Mouse (Mus musculus): ENCODE measurements around the gene Akap7. TPM values are rescaled to one million over a fixed set of nuclear protein-coding genes. Genes with fewer than 3 reads are reported as not detected.

Gene Akap7
- total RNA-seq (2021), result 10 to 100 TPM; 18.3 to 25.6 TPM
- long read RNA-seq, experiment 1, partial matches to known transcripts, result 2 of 21 reads
- long read RNA-seq, experiment 1, other reads (novel, unspliced or antisense), result 19 of 21 reads
- long read RNA-seq, experiment 2, partial matches to known transcripts, result 0 of 18 reads
- long read RNA-seq, experiment 2, other reads (novel, unspliced or antisense), result 17 of 18 reads

GRCm38 (mm10) chr10:25307770-25308169, at the start of gene Akap7:
Gene Akap7, minus strand, starts transcription at chr10:25307870.
- Histone ChIP-seq H3K27ac (no peak within 1 kb of the TSS), H3K4me3 (no peak within 1 kb of the TSS)
- intact Hi-C loops (cut with DNase I), result no loop called here
- no peak for TF ChIP-seq CTCF (IDR thresholded peaks at IDR 0.05)
- no peak for DNase-seq

GRCm38 (mm10) chr10:25354390-25354789, 46.7 kb upstream of the Akap7 start:
- TF ChIP-seq CTCF (IDR thresholded peaks at IDR 0.05), result no peak
- intact Hi-C loops (cut with DNase I), result no loop called here
- DNase-seq, result no peak
- no peak overlapping the region for H3K27ac ChIP-seq
- H3K4me3 ChIP-seq, result no peak overlapping the region

GRCm38 (mm10) chr10:25353941-25354340, 46.3 kb upstream of the Akap7 start:
- intact Hi-C loops (cut with DNase I), result no loop called here
- TF ChIP-seq CTCF (IDR thresholded peaks at IDR 0.05), result no peak

GRCm38 (mm10) chr10:25342801-25343200, 35.1 kb upstream of the Akap7 start:
- no peak overlapping the region for H3K27ac ChIP-seq
- H3K4me3 ChIP-seq, result no peak overlapping the region
- intact Hi-C loops (cut with DNase I), result no loop called here
- TF ChIP-seq CTCF (IDR thresholded peaks at IDR 0.05), result no peak
- no peak for DNase-seq

More at GRCm38 (mm10) chr10:25353941-25354340, 46.3 kb upstream of the Akap7 start:
- no peak overlapping the region for H3K27ac ChIP-seq
- no peak for DNase-seq
- no peak overlapping the region for H3K4me3 ChIP-seq

- no peak for DNase-seq
- TF ChIP-seq CTCF (IDR thresholded peaks at IDR 0.05), result no peak
- H3K27ac ChIP-seq, result no peak overlapping the region
- H3K4me3 ChIP-seq, result no peak overlapping the region
- intact Hi-C loops (cut with DNase I), result no loop called here
These were observed 33.0 kb upstream of the Akap7 start for GRCm38 (mm10) chr10:25340675-25341074.

GRCm38 (mm10) chr10:25333390-25334079, 25.9 kb upstream of the Akap7 start:
- intact Hi-C loops (cut with DNase I), result no loop called here

GRCm38 (mm10) chr10:25331321-25332049, 23.8 kb upstream of the Akap7 start:
- Histone ChIP-seq H3K27ac (peak overlapping the region; percentile 80), H3K4me3 (peak overlapping the region; percentile 55)
- intact Hi-C loops (cut with DNase I), result no loop called here
- no peak for TF ChIP-seq CTCF (IDR thresholded peaks at IDR 0.05)
- peak; percentile 26 for DNase-seq

More at GRCm38 (mm10) chr10:25333390-25334079, 25.9 kb upstream of the Akap7 start:
- Histone ChIP-seq H3K4me3 (no peak overlapping the region), H3K27ac (peak overlapping the region; percentile 48)
- no peak for TF ChIP-seq CTCF (IDR thresholded peaks at IDR 0.05)
- no peak for DNase-seq

- Histone ChIP-seq H3K4me3 (no peak overlapping the region), H3K27ac (no peak overlapping the region)
- no peak for TF ChIP-seq CTCF (IDR thresholded peaks at IDR 0.05)
- no peak for DNase-seq
- intact Hi-C loops (cut with DNase I), result no loop called here
These were observed 22.4 kb upstream of the Akap7 start for GRCm38 (mm10) chr10:25330094-25330493.

- TF ChIP-seq CTCF (IDR thresholded peaks at IDR 0.05), result no peak
- intact Hi-C loops (cut with DNase I), result no loop called here
- H3K27ac ChIP-seq, result no peak overlapping the region
- no peak for DNase-seq
- no peak overlapping the region for H3K4me3 ChIP-seq
These were observed 19.8 kb upstream of the Akap7 start for GRCm38 (mm10) chr10:25327511-25327910.

- no peak overlapping the region for H3K27ac ChIP-seq
- no peak overlapping the region for H3K4me3 ChIP-seq
- no peak for DNase-seq
- TF ChIP-seq CTCF (IDR thresholded peaks at IDR 0.05), result no peak
- intact Hi-C loops (cut with DNase I), result no loop called here
These were observed 18.0 kb upstream of the Akap7 start for GRCm38 (mm10) chr10:25325690-25326089.

- no peak for TF ChIP-seq CTCF (IDR thresholded peaks at IDR 0.05)
- DNase-seq, result no peak
- intact Hi-C loops (cut with DNase I), result no loop called here
These were observed 13.5 kb upstream of the Akap7 start for GRCm38 (mm10) chr10:25321198-25321597.

GRCm38 (mm10) chr10:25319531-25319930, 11.9 kb upstream of the Akap7 start:
- intact Hi-C loops (cut with DNase I), result no loop called here
- H3K4me3 ChIP-seq, result no peak overlapping the region
- DNase-seq, result no peak
- no peak for TF ChIP-seq CTCF (IDR thresholded peaks at IDR 0.05)
- H3K27ac ChIP-seq, result no peak overlapping the region

More at GRCm38 (mm10) chr10:25321198-25321597, 13.5 kb upstream of the Akap7 start:
- Histone ChIP-seq H3K4me3 (no peak overlapping the region), H3K27ac (no peak overlapping the region)

GRCm38 (mm10) chr10:25318405-25318804, 10.7 kb upstream of the Akap7 start:
- no peak overlapping the region for H3K27ac ChIP-seq
- TF ChIP-seq CTCF (IDR thresholded peaks at IDR 0.05), result no peak
- intact Hi-C loops (cut with DNase I), result no loop called here
- no peak overlapping the region for H3K4me3 ChIP-seq
- DNase-seq, result no peak
